Mouse (Mus musculus) kidney, embryonic 14.5 days (tissue): ENCODE measurements at regions not wholly inside any gene's neighbourhood (a gene's known extent, or its start where the extent isn't known, plus 50 kb on each side); places are given as distances from the start of the nearest gene placed in this dataset.

Experiments used
- ATAC-seq: fragments of 200-750 bp; cut with Nextera tagmentation; 2 replicates; pipeline ENCODE4 v1.8.0; 2017; ENCODE audit warnings: moderate number of reproducible peaks, mild to moderate bottlenecking, moderate TSS enrichment, moderate library complexity; ENCODE audit not compliant: low FRiP score, low TSS enrichment
- H3K27ac ChIP-seq: fragments of 300-500 bp; sonication (generic); 2 replicates; pipeline ENCODE4 v1.5.1; 2014; ENCODE audit warnings: low read depth, mild to moderate bottlenecking, low read length, moderate library complexity, mixed read lengths
- H3K27me3 ChIP-seq: fragments of 300-500 bp; sonication (generic); 2 replicates; pipeline ENCODE4 v1.6.1; 2014; ENCODE audit warnings: mild to moderate bottlenecking, low read length; ENCODE audit not compliant: control insufficient read depth, insufficient read depth
- H3K36me3 ChIP-seq: fragments of 300-500 bp; sonication (generic); 2 replicates; pipeline ENCODE4 v1.6.1; 2014; ENCODE audit warnings: low read length, mixed read lengths; ENCODE audit not compliant: control insufficient read depth, insufficient read depth
- H3K4me1 ChIP-seq: fragments of 300-500 bp; sonication (generic); 2 replicates; pipeline ENCODE4 v1.6.1; 2014; ENCODE audit warnings: low read length, mixed read lengths; ENCODE audit not compliant: control insufficient read depth, insufficient read depth
- H3K4me2 ChIP-seq: fragments of 300-500 bp; sonication (generic); replicated peaks from 2 replicates; pipeline ENCODE4 v1.6.1; 2014; ENCODE audit warnings: low read depth, mild to moderate bottlenecking, low read length
- H3K4me3 ChIP-seq: fragments of 300-500 bp; sonication (generic); 2 replicates; pipeline ENCODE4 v1.5.1; 2014; ENCODE audit warnings: mild to moderate bottlenecking, low read length
- H3K9ac ChIP-seq: fragments of 300-500 bp; sonication (generic); 2 replicates; pipeline ENCODE4 v1.6.1; 2014; ENCODE audit warnings: low read depth, mild to moderate bottlenecking, low read length, moderate library complexity
- H3K9me3 ChIP-seq: fragments of 300-500 bp; sonication (generic); 2 replicates; pipeline ENCODE4 v1.6.1; 2016; ENCODE audit warnings: low read length; ENCODE audit not compliant: control insufficient read depth
- WGBS: fragments of 180-500 bp; shearing (Covaris S2); extraction: QIAGEN DNeasy Blood & Tissue Kit; methylation state at CpG from one replicate; pipeline ENCODE4 v1.1.7; 2014; 5-methylcytosine and 5-hydroxymethylcytosine counted together

DNA sequence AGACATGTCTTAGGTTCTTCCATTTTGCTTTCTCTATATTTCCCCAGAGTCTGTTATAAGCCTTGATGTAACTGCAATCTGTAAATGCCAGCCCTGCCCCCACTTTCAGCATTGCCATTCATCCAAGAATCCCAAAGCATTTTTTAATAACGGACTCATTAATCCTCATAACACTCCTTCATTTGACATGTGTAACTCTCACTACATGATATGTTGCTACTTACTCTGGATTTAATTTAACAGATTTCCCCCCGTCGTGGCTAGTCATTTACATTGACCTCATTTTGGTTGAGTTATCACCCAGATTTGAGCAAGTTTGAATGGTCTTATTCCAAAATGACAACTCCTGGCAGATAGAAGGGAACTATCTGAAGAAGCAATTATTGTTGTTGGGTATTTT, 116.2 kb upstream of the Npvf start:
- no peak overlapping the region for H3K4me3 ChIP-seq
- H3K27me3 ChIP-seq = no peaks in the 10 kb centered on the region
- H3K36me3 ChIP-seq = no peaks in the 10 kb centered on the region
- no peak overlapping the region for H3K9ac ChIP-seq
- 0 out of 2 replicates have a peak, but pooled peaks cover 4% of the 10 kb centered on the region for H3K4me1 ChIP-seq
- WGBS = 86% methylated on average over 3 of the region's 3 CpGs
- H3K27ac ChIP-seq = no peak overlapping the region
- no peak overlapping the region for H3K4me2 ChIP-seq
- ATAC-seq = no peak
- no peaks in the 10 kb centered on the region for H3K9me3 ChIP-seq

DNA sequence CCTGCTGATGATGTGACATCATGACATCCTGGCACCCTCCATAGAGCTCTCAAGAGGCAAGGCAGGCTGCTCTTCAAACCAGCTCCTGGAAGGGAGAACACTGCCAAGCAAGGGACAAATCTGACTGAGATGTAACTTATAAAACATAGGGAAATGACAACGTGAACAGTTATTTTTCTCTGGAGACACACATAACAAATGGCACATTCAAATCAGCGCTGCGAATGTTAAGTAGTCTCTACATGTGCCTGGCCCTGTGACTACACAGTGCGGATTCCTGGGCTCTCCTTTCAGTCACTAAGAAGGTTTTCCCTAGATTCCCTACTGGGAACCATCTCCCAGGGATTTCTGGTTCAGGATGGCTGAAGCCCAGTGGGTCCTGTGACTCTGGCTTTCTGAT, 121.4 kb upstream of the Npvf start:
- H3K4me2 ChIP-seq = no peak overlapping the region
- no peak overlapping the region for H3K4me3 ChIP-seq
- H3K9me3 ChIP-seq = no peaks in the 10 kb centered on the region
- H3K36me3 ChIP-seq = no peaks in the 10 kb centered on the region
- no peak overlapping the region for H3K27ac ChIP-seq
- 82% methylated on average over 4 of the region's 4 CpGs for WGBS
- no peak overlapping the region for H3K9ac ChIP-seq
- H3K27me3 ChIP-seq = no peaks in the 10 kb centered on the region
- ATAC-seq = no peak
- peaks cover 21% of the 10 kb centered on the region for H3K4me1 ChIP-seq

DNA sequence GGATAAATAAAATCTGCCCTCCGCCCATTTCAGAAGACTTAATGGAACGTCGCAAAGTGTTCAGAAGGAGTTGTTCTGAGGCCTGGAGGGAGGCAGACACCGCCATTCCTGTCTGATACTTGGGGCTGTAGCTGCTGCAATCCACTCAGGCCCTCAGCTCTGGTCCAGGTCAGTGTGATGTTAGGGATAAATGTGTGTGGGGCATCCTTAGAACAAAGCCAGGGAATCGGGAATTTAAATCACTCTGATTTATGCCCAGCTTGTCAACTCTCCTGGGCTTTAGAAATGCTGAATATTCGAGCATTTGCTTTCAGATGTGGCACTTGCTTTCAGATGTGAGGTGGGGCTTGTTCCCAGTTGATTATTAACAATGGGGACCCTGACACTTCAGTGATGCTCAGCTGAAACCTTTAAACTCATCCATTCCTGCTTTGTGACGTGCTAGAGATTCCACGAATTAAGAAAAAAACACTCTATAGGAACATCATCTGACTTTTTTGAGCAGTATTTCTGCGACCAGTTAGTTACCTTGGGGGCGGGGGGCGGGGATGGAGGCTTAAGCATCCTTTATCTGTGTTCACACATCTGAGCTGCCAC, 122.1 kb upstream of the Npvf start:
- Histone ChIP-seq H3K4me1 (peaks cover 21% of the 10 kb centered on the region), H3K9me3 (no peaks in the 10 kb centered on the region), H3K36me3 (no peaks in the 10 kb centered on the region), H3K4me2 (peak overlapping the region; percentile 13; the same call in 1 of the 2 replicates), H3K27ac (no peak overlapping the region), H3K4me3 (no peak overlapping the region), H3K9ac (no peak overlapping the region), H3K27me3 (no peaks in the 10 kb centered on the region)
- WGBS = 52% methylated on average over 11 of the region's 11 CpGs
- no peak for ATAC-seq

DNA sequence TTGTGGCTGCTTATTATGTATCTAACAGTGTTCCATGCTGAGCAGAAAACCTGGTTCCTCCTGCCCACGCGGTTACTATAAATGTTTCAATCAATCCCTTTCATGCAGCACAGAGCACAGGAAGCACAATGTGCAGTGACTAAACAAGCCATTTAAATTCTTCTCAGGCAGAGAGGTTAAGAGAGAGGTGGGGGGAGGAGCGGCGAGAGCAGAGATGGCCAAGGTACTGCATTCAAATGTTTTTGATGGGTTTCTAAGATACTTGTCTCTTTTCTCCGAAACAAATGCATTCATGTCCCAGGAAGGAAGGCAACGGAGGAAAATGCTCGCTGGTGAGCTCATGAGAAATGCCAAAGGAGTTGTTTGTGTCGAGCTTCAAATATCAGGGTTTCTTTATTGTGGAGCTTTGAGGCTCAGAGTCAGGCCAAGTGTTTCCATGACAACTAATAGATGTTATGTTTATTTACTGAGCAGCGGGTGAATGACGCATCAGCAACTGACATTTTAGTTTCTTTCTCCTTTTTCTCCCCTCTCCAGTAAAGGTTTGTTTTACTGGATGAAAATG, 122.8 kb upstream of the Npvf start:
- peaks cover 21% of the 10 kb centered on the region for H3K4me1 ChIP-seq
- peak overlapping the region; percentile 60 for H3K27ac ChIP-seq
- H3K9me3 ChIP-seq = no peaks in the 10 kb centered on the region
- no peak overlapping the region for H3K4me3 ChIP-seq
- WGBS = 12% methylated on average over 10 of the region's 10 CpGs
- H3K27me3 ChIP-seq = no peaks in the 10 kb centered on the region
- H3K36me3 ChIP-seq = no peaks in the 10 kb centered on the region
- 0 out of 2 replicates have a peak, but pooled peaks have one; percentile 64 for ATAC-seq
- H3K9ac ChIP-seq = no peak overlapping the region
- peak overlapping the region; percentile 13; the same call in 1 of the 2 replicates for H3K4me2 ChIP-seq

DNA sequence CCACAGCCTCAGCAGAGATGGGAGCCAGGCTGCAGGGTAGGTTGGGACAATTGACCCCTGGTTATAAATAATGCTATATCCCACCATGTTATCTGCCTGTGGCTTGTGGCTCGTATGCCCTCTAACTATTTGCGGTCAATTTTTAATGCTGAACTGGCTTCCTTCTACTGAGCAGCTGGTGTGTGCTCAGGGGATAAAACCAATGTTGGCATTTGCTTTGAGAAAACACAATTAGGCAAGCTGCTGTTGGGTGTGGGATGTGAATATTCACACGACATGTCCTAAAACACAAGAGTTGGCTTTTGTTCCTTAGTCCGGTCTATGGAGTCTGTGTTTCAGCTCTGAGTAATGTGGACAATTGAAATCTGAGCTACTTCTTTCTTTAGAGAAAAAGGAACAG, 123.6 kb upstream of the Npvf start:
- WGBS = 48% methylated on average over 4 of the region's 4 CpGs
- no peaks in the 10 kb centered on the region for H3K27me3 ChIP-seq
- H3K9me3 ChIP-seq = no peaks in the 10 kb centered on the region
- no peak for ATAC-seq
- H3K27ac ChIP-seq = peak overlapping the region; percentile 60; the same call in 1 of the 2 replicates
- H3K9ac ChIP-seq = no peak overlapping the region
- H3K4me3 ChIP-seq = no peak overlapping the region
- H3K4me1 ChIP-seq = peaks cover 21% of the 10 kb centered on the region
- no peaks in the 10 kb centered on the region for H3K36me3 ChIP-seq
- H3K4me2 ChIP-seq = no peak overlapping the region

DNA sequence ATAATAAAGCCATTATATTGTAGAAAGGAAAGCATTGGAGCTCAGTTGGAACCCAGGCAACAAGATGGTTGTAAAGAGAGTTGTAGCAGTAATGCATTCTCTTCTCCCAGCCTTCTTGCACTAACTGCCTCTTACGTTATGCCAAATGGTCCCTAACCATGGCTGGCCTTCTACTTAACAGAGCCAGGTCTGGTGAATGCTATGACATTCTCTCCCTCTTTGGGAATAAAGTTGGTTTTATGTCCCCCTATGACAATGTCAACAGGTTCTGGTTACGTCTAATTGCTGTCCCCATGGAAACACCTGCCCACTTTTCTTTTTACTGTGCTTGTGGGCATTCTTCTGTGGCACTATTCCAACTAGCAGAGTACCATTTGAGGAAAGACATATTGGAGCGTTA, 126.4 kb upstream of the Npvf start:
- 77% methylated on average over 3 of the region's 3 CpGs for WGBS

DNA sequence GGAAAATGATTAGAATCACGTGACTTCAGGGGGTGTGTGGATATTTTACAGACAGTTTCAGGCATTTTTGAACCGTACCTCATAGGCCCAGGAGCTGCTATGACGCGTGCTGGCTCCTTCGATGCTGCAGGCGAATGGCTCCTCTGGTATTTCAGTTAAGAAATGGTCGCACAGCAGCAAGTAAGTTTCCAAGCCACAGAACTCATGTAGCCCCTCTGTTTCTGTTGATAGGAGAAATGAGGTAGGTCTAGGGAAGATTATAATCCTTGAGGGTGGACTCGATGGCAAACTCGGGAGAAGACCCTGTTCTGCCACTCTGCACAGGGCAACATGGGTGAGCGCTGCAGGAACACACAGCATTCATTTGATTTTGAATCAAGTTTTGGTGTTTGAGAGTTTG, 127.0 kb upstream of the Npvf start:
- ATAC-seq = no peak
- Histone ChIP-seq H3K36me3 (no peaks in the 10 kb centered on the region), H3K27me3 (no peaks in the 10 kb centered on the region), H3K4me2 (no peak overlapping the region), H3K27ac (no peak overlapping the region), H3K4me3 (no peak overlapping the region), H3K9me3 (no peaks in the 10 kb centered on the region), H3K9ac (no peak overlapping the region), H3K4me1 (peaks cover 16% of the 10 kb centered on the region)
- 85% methylated on average over 10 of the region's 10 CpGs for WGBS

More for the DNA sequence above, 126.4 kb upstream of the Npvf start:
- H3K4me2 ChIP-seq = no peak overlapping the region
- H3K9me3 ChIP-seq = no peaks in the 10 kb centered on the region
- no peaks in the 10 kb centered on the region for H3K27me3 ChIP-seq
- H3K4me3 ChIP-seq = no peak overlapping the region
- no peak for ATAC-seq
- H3K27ac ChIP-seq = no peak overlapping the region
- peaks cover 21% of the 10 kb centered on the region for H3K4me1 ChIP-seq
- H3K36me3 ChIP-seq = no peaks in the 10 kb centered on the region
- no peak overlapping the region for H3K9ac ChIP-seq

DNA sequence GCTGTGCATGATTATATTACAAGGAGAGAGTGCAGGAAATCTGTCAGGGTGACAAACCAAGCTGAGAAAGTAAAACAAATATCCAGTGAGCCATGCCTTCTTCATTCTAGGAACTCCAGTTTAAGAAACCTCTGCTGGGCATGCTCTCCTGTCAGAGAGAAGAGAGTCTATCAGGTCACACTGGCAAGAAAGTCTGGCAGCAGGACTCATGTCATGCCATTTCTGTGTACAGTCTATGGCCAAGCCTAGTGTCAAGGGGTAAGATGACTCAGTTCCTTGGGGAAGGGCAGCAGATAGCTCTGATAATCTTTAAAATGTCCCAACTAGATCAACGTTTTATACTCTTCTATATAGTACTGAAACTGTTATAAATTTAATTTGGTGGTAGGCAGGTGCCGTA, 128.0 kb upstream of the Npvf start:
- no peak for ATAC-seq

DNA sequence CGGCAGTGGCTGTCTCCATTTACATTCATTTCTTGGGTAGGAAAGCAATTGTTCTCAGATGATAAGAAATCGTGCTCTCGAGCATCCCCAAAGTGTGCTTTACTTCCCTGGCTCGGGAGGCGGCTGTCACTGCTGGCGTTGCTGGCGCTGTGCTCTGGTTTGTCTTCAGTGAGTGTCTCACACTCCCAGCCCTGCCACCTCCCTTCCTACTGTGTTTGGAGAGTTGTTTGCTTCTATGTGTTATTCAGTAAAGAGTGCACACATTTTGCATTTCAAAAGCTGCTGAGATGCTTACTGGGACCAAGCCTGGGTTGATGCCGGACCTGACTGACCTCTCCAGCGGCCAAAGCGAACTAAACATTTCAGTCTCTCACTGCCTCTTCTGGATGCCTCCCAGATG, 129.3 kb upstream of the Npvf start:
- 83% methylated on average over 10 of the region's 10 CpGs for WGBS
- no peaks in the 10 kb centered on the region for H3K36me3 ChIP-seq
- no peak overlapping the region for H3K4me3 ChIP-seq
- H3K9me3 ChIP-seq = peaks cover 4% of the 10 kb centered on the region; the same call in 1 of the 2 replicates
- H3K4me1 ChIP-seq = no peaks in the 10 kb centered on the region
- ATAC-seq = no peak
- H3K27me3 ChIP-seq = no peaks in the 10 kb centered on the region
- H3K27ac ChIP-seq = no peak overlapping the region
- no peak overlapping the region for H3K4me2 ChIP-seq
- H3K9ac ChIP-seq = no peak overlapping the region

More for the DNA sequence above, 128.0 kb upstream of the Npvf start:
- Histone ChIP-seq H3K27ac (no peak overlapping the region), H3K27me3 (no peaks in the 10 kb centered on the region), H3K4me3 (no peak overlapping the region), H3K36me3 (no peaks in the 10 kb centered on the region), H3K9ac (no peak overlapping the region), H3K4me1 (peaks cover 6% of the 10 kb centered on the region), H3K4me2 (no peak overlapping the region), H3K9me3 (peaks cover 4% of the 10 kb centered on the region; the same call in 1 of the 2 replicates)
- WGBS = 76% methylated on average over 2 of the region's 2 CpGs
